ENCODE assay signal across 30 mouse cellular contexts in the genomic region with DNA sequence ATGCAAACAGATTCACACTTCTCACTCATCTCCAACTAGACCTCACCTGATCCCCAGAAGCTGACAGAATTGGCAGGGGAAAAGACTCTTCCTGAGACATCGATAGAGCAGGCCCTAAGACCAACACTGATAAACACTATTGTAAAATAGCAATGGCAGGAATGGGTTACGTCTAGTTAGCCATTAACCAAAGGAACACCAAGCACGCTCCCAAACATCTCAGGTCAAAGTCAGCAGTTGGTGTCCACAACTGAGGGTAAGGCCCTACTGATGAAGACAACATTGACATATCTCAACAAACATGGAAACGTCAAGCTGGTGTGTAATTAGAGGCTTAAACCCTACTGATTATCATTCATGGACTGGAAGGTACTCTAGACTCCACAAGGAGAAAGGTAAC. TPM values are rescaled to one million over a fixed set of nuclear protein-coding genes. Genes with fewer than 3 reads are reported as not detected.
DNase-seq lines count a peak whose midpoint lies in the region; ATAC-seq and TF ChIP-seq lines count a peak whose summit lies in the region.
"Had no signal": no experiment of that assay in that cellular context is flagged by ENCODE, and none has a peak within 500 bp of the region (broad histone marks: within the 10 kb centered on the region; RNA-seq: fewer than 3 reads in every experiment).

No protein-coding gene starts in this region.

- no peak overlapping the region for H3K9ac ChIP-seq in ES-Bruce4 (ENCODE audit: low read depth, poor library complexity, severe bottlenecking)
- H3K9ac ChIP-seq in intestine, postnatal 0 days (ENCODE audit: low read depth, low read length) = no peak overlapping the region
- no peak overlapping the region for H3K9ac ChIP-seq in liver, embryonic 15.5 days
- H3K9ac ChIP-seq: embryonic facial prominence, embryonic 15.5 days; forebrain, embryonic 12.5 days; heart, embryonic 12.5 days; hindbrain, embryonic 15.5 days; limb, embryonic 13.5 days; midbrain, embryonic 13.5 days; neural tube, embryonic 13.5 days had no signal

- peaks cover 10% of the 10 kb centered on the region; the same call in 1 of the 2 replicates for H3K4me1 ChIP-seq in kidney, adult 2 months (ENCODE audit: control insufficient read depth, insufficient read depth, low read length)
- no peaks in the 10 kb centered on the region for H3K4me1 ChIP-seq in ES-Bruce4 (ENCODE audit: control insufficient read depth, insufficient read depth, low read length)
- no peaks in the 10 kb centered on the region for H3K4me1 ChIP-seq in intestine, postnatal 0 days (replicated peaks; ENCODE audit: control insufficient read depth, insufficient read depth, low read length)
- peaks cover 18% of the 10 kb centered on the region for H3K4me1 ChIP-seq in liver, embryonic 15.5 days (replicated peaks)
- H3K4me1 ChIP-seq: embryonic facial prominence, embryonic 10.5 days; embryonic facial prominence, embryonic 15.5 days; forebrain, embryonic 12.5 days; heart, embryonic 12.5 days; hindbrain, embryonic 15.5 days; limb, embryonic 13.5 days; midbrain, embryonic 13.5 days; neural tube, embryonic 13.5 days had no signal

- no peak overlapping the region for H3K4me2 ChIP-seq in intestine, postnatal 0 days (replicated peaks; ENCODE audit: low read depth)
- no peak overlapping the region for H3K4me2 ChIP-seq in liver, embryonic 15.5 days
- H3K4me2 ChIP-seq: embryonic facial prominence, embryonic 15.5 days; forebrain, embryonic 12.5 days; heart, embryonic 12.5 days; hindbrain, embryonic 15.5 days; limb, embryonic 13.5 days; midbrain, embryonic 13.5 days; neural tube, embryonic 13.5 days had no signal

- peak overlapping the region; percentile 71 for H3K27ac ChIP-seq in kidney, adult 2 months (ENCODE audit: insufficient read depth, low read depth, low read length)
- H3K27ac ChIP-seq in ES-Bruce4 (ENCODE audit: insufficient read depth, low read length) = peak overlapping the region; percentile 49; the same call in 1 of the 2 replicates
- no peak overlapping the region for H3K27ac ChIP-seq in intestine, postnatal 0 days (ENCODE audit: low read depth, low read length)
- H3K27ac ChIP-seq in liver, embryonic 15.5 days (replicated peaks) = 0 out of 2 replicates have a peak overlapping the region, but pooled peaks have one; percentile 2
- H3K27ac ChIP-seq: embryonic facial prominence, embryonic 10.5 days; embryonic facial prominence, embryonic 15.5 days; forebrain, embryonic 12.5 days; hindbrain, embryonic 15.5 days; left cerebral cortex, adult 2 months; limb, embryonic 13.5 days; macrophage; midbrain, embryonic 13.5 days; neural tube, embryonic 13.5 days had no signal

- peak; percentile 80 for DNase-seq in kidney, adult 2 months
- DNase-seq in kidney, postnatal 14 days = no peak
- DNase-seq in heart, postnatal 14 days = no peak
- DNase-seq in left cerebral cortex, adult 18-20 months (ENCODE audit: low spot score in 2 of 2) = no peak
- DNase-seq: adrenal gland, adult 2 months; adrenal gland, postnatal 36 days; B cell, adult 2 months; cerebellum, adult 2 months; cerebellum, postnatal 25 days; gastrocnemius, postnatal 14 days; heart, adult 18-20 months; lung, adult 2 months; lung, postnatal 10 days; thymus, adult 2 months; thymus, postnatal 36 days had no signal

- peak; percentile 49; the same call in 1 of the 2 replicates for ATAC-seq in intestine, postnatal 0 days
- ATAC-seq in liver, embryonic 15.5 days (ENCODE audit: insufficient read depth) = peak; percentile 55
- ATAC-seq: activated CD4-positive, CD25-positive, alpha-beta regulatory T cell, adult 4 months; inflammation-experienced regulatory T-cells, adult 6 months; midbrain, embryonic 13.5 days had no signal

- TF ChIP-seq POLR2A in kidney, adult 2 months (IDR thresholded peaks at IDR 0.05; ENCODE audit: low read depth, low read length) = no peak
- TF ChIP-seq POLR2A in ES-Bruce4 (IDR thresholded peaks at IDR 0.05; ENCODE audit: insufficient read depth, low read length) = no peak

- H3K9me3 ChIP-seq in ES-Bruce4 (replicated peaks; ENCODE audit: control insufficient read depth, insufficient read depth, low read length, poor library complexity, severe bottlenecking) = no peaks in the 10 kb centered on the region
- no peaks in the 10 kb centered on the region for H3K9me3 ChIP-seq in intestine, postnatal 0 days (ENCODE audit: control insufficient read depth)
- no peaks in the 10 kb centered on the region for H3K9me3 ChIP-seq in liver, embryonic 15.5 days (replicated peaks)
- H3K9me3 ChIP-seq: embryonic facial prominence, embryonic 10.5 days; embryonic facial prominence, embryonic 15.5 days; heart, embryonic 12.5 days; hindbrain, embryonic 15.5 days; limb, embryonic 13.5 days; neural tube, embryonic 13.5 days had no signal

- no peaks in the 10 kb centered on the region for H3K36me3 ChIP-seq in kidney, adult 2 months (ENCODE audit: control insufficient read depth, insufficient read depth, low read length)
- 0 out of 2 replicates have a peak, but pooled peaks cover 5% of the 10 kb centered on the region for H3K36me3 ChIP-seq in ES-Bruce4 (ENCODE audit: control insufficient read depth, insufficient read depth, low read length, poor library complexity, severe bottlenecking)
- H3K36me3 ChIP-seq in intestine, postnatal 0 days (ENCODE audit: control insufficient read depth, insufficient read depth) = no peaks in the 10 kb centered on the region
- no peaks in the 10 kb centered on the region for H3K36me3 ChIP-seq in liver, embryonic 15.5 days (replicated peaks)
- H3K36me3 ChIP-seq: embryonic facial prominence, embryonic 15.5 days had no signal

- H3K27me3 ChIP-seq in kidney, adult 2 months (replicated peaks; ENCODE audit: control insufficient read depth, insufficient read depth, low read length) = no peaks in the 10 kb centered on the region
- no peaks in the 10 kb centered on the region for H3K27me3 ChIP-seq in ES-Bruce4 (ENCODE audit: control insufficient read depth, insufficient read depth, low read length, poor library complexity, severe bottlenecking)
- H3K27me3 ChIP-seq in intestine, postnatal 0 days (replicated peaks; ENCODE audit: control insufficient read depth, insufficient read depth, low read length) = no peaks in the 10 kb centered on the region
- H3K27me3 ChIP-seq in liver, embryonic 15.5 days = no peaks in the 10 kb centered on the region
- H3K27me3 ChIP-seq: embryonic facial prominence, embryonic 15.5 days; forebrain, embryonic 12.5 days; heart, embryonic 12.5 days; hindbrain, embryonic 15.5 days; limb, embryonic 13.5 days; midbrain, embryonic 13.5 days; neural tube, embryonic 13.5 days had no signal

- TF ChIP-seq CTCF in kidney, adult 2 months (conservative IDR thresholded peaks at IDR 0.05; ENCODE audit: insufficient read depth, insufficient read length, low read depth, low read length) = no peak
- no peak for TF ChIP-seq CTCF in ES-Bruce4 (IDR thresholded peaks at IDR 0.05; ENCODE audit: low read depth, low read length)
- TF ChIP-seq CTCF in intestine, postnatal 0 days (IDR thresholded peaks at IDR 0.05; ENCODE audit: low read depth) = no peak

- intact Hi-C loops in heart, postnatal 14 days (cut with DNase I) = no loop called here

- 49% methylated on average over 4 of the region's 4 CpGs for WGBS in kidney, adult 2 months
- 41% methylated on average over 4 of the region's 4 CpGs for WGBS in intestine, postnatal 0 days
- WGBS in liver, embryonic 15.5 days (ENCODE audit: insufficient replicate concordance) = 73% methylated on average over 4 of the region's 4 CpGs

- no peak overlapping the region for H3K4me3 ChIP-seq in kidney, adult 2 months (ENCODE audit: insufficient read depth, low read depth, low read length)
- H3K4me3 ChIP-seq in ES-Bruce4 (ENCODE audit: low read depth, low read length) = no peak overlapping the region
- no peak overlapping the region for H3K4me3 ChIP-seq in intestine, postnatal 0 days (ENCODE audit: low read depth, low read length)
- no peak overlapping the region for H3K4me3 ChIP-seq in liver, embryonic 15.5 days (replicated peaks)
- H3K4me3 ChIP-seq: embryonic facial prominence, embryonic 10.5 days; embryonic facial prominence, embryonic 15.5 days; forebrain, embryonic 12.5 days; heart, embryonic 12.5 days; hindbrain, embryonic 15.5 days; left cerebral cortex, adult 2 months; limb, embryonic 13.5 days; midbrain, embryonic 13.5 days; neural tube, embryonic 13.5 days had no signal

- no peak for TF ChIP-seq EP300 in ES-Bruce4 (IDR thresholded peaks at IDR 0.05; ENCODE audit: insufficient read depth, low read depth, low read length)

RNA-seq across cellular contexts. Expression of a gene that starts 39.6 kb away (rescaled TPM):
- polyA plus RNA-seq in kidney, adult 2 months (2012; rRNA removed) = 27.1 and 37.2 TPM in 2 replicates
- polyA plus RNA-seq in ES-Bruce4 (2011; ENCODE audit: insufficient read depth, insufficient read length, low read depth, missing spikeins) = 8.7 and 8.9 TPM in 2 replicates
- 21.6 and 25.1 TPM in 2 replicates for polyA plus RNA-seq in intestine, postnatal 0 days (2015; fragmentation: Nextera tagmentation; extraction: Ambion mirVana)
- polyA plus RNA-seq in liver, embryonic 15.5 days (2015; fragmentation: Nextera tagmentation; extraction: Ambion mirVana) = 7.9 TPM in 2 replicates
- 10 to 100 TPM; 12.1 to 12.3 TPM for total RNA-seq in heart, postnatal 14 days (2021)
- total RNA-seq in left cerebral cortex, adult 18-20 months (2021) = 10 to 100 TPM; 15.6 to 18.2 TPM
